Mouse (Mus musculus) spleen, adult 2 months (tissue): ENCODE measurements at regions not wholly inside any gene's neighbourhood (a gene's known extent, or its start where the extent isn't known, plus 50 kb on each side); places are given as distances from the start of the nearest gene placed in this dataset.

Experiments used
- DNase-seq, 2 experiments: peaks; one replicate each; pipeline versions ENCODE4 v3.0.0 to v3.0.0-alpha.2; 2012 to 2021; ENCODE audit warnings: low spot score in 2 of 2, low read depth in 1 of 2
- H3K27ac ChIP-seq: fragments of 200-500 bp; 2 replicates; pipeline ENCODE4 v1.5.1; 2012; ENCODE audit warnings: low read length, inconsistent platforms; ENCODE audit not compliant: insufficient read depth
- H3K27me3 ChIP-seq: fragments of 200-500 bp; 2 replicates; pipeline ENCODE4 v1.6.1; 2012; ENCODE audit warnings: mild to moderate bottlenecking, moderate library complexity, low read length, inconsistent platforms; ENCODE audit not compliant: control insufficient read depth, insufficient read depth
- H3K36me3 ChIP-seq: fragments of 200-500 bp; 2 replicates; pipeline ENCODE4 v1.6.1; 2012; ENCODE audit warnings: mild to moderate bottlenecking, low read length, inconsistent platforms; ENCODE audit not compliant: control insufficient read depth, insufficient read depth
- H3K4me1 ChIP-seq: fragments of 200-500 bp; 2 replicates; pipeline ENCODE4 v1.6.1; 2011; ENCODE audit warnings: inconsistent platforms; ENCODE audit not compliant: control insufficient read depth, insufficient read depth, insufficient read length
- H3K4me3 ChIP-seq: fragments of 200-500 bp; 2 replicates; pipeline ENCODE4 v1.5.1; 2011; ENCODE audit warnings: mild to moderate bottlenecking, inconsistent platforms; ENCODE audit not compliant: insufficient read depth, insufficient read length; ENCODE audit errors: extremely low read depth
- CTCF ChIP-seq: fragments of 200-500 bp; IDR thresholded peaks from 2 replicates; pipeline ENCODE4 v1.5.1; 2011; ENCODE audit warnings: mild to moderate bottlenecking, inconsistent platforms; ENCODE audit not compliant: insufficient read depth, insufficient read length, insufficient replicate concordance; ENCODE audit errors: extremely low read depth
- POLR2A ChIP-seq: fragments of 200-500 bp; IDR thresholded peaks from 2 replicates; pipeline ENCODE4 v1.6.1; 2011; ENCODE audit warnings: low read depth, low read length, inconsistent platforms
- WGBS: fragments of 180-500 bp; shearing (Covaris S2); methylation state at CpG from one replicate; pipeline ENCODE4 v1.1.7; 2018; 5-methylcytosine and 5-hydroxymethylcytosine counted together

GRCm38 (mm10) chr10:91240320-91240719, 59.2 kb upstream of the Tmpo start:
- TF ChIP-seq CTCF (no peak), POLR2A (no peak)
- no peaks in the 10 kb centered on the region for H3K36me3 ChIP-seq
- no peak for DNase-seq
- WGBS: 85% methylated on average over 7 of the region's 7 CpGs
- no peaks in the 10 kb centered on the region for H3K27me3 ChIP-seq
- no peaks in the 10 kb centered on the region for H3K4me1 ChIP-seq
- no peak overlapping the region for H3K27ac ChIP-seq
- H3K4me3 ChIP-seq: no peak overlapping the region

GRCm38 (mm10) chr10:91236844-91237243, 55.7 kb upstream of the Tmpo start:
- no peak for DNase-seq
- no peaks in the 10 kb centered on the region for H3K4me1 ChIP-seq
- TF ChIP-seq CTCF (no peak), POLR2A (no peak)
- no peak overlapping the region for H3K27ac ChIP-seq
- no peak overlapping the region for H3K4me3 ChIP-seq
- H3K36me3 ChIP-seq: no peaks in the 10 kb centered on the region
- 17% methylated on average over 7 of the region's 7 CpGs for WGBS
- no peaks in the 10 kb centered on the region for H3K27me3 ChIP-seq

DNA sequence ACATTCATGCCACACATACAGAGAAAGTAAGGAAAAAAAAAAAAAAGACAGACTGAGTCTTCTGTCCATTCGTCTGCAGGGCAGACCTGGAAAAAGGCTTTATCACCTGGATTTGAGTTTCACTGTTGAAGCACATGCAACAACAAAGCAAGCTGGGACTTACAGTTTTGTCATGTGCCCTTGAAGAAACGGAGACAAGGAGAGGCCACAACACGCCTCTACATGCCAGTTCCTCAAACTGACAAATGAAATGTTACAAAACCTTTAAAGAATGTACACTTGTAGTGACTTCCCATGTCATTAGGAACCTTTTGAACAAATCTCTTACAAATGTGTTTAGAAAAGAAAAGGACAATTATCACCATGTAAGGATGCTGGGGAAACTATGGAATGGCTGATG, 53.6 kb upstream of the Tmpo start:
- WGBS: 56% methylated on average over 3 of the region's 3 CpGs
- H3K4me3 ChIP-seq: no peak overlapping the region
- H3K27me3 ChIP-seq: no peaks in the 10 kb centered on the region
- no peak for DNase-seq
- H3K27ac ChIP-seq: no peak overlapping the region; the same call in 1 of the 2 replicates
- no peaks in the 10 kb centered on the region; the same call in 1 of the 2 replicates for H3K4me1 ChIP-seq
- TF ChIP-seq CTCF: no peak
- TF ChIP-seq POLR2A: no peak
- H3K36me3 ChIP-seq: no peaks in the 10 kb centered on the region
